Mouse (Mus musculus) neural tube, embryonic 14.5 days (tissue): ENCODE data around the gene Ptms. TPM values are rescaled to one million over a fixed set of nuclear protein-coding genes. Genes with fewer than 3 reads are reported as not detected.
"Not testable (repeated sequence)": the region's sequence is repeated elsewhere in the genome, so short reads cannot be mapped to it uniquely, and the experiment has no call there.

ENCODE experiments used
- ATAC-seq: fragments of 200-750 bp; cut with Nextera tagmentation; 2 replicates; pipeline ENCODE4 v1.8.0; 2017; ENCODE audit warnings: low read depth, mild to moderate bottlenecking, moderate TSS enrichment, moderate library complexity
- H3K27ac ChIP-seq: fragments of 300-500 bp; sonication (generic); 2 replicates; pipeline ENCODE4 v1.5.1; 2014; ENCODE audit warnings: low read depth, mild to moderate bottlenecking, control low read depth, low read length, moderate library complexity, mixed read lengths
- H3K27me3 ChIP-seq: fragments of 300-500 bp; sonication (generic); 2 replicates; pipeline ENCODE4 v1.6.1; 2014; ENCODE audit warnings: low read length; ENCODE audit not compliant: control insufficient read depth, insufficient read depth
- H3K36me3 ChIP-seq: fragments of 300-500 bp; sonication (generic); 2 replicates; pipeline ENCODE4 v1.6.1; 2014; ENCODE audit warnings: low read length, mixed read lengths; ENCODE audit not compliant: control insufficient read depth, insufficient read depth
- H3K4me1 ChIP-seq: fragments of 300-500 bp; sonication (generic); 2 replicates; pipeline ENCODE4 v1.6.1; 2014; ENCODE audit warnings: low read length; ENCODE audit not compliant: control insufficient read depth, insufficient read depth
- H3K4me2 ChIP-seq: fragments of 300-500 bp; sonication (generic); 2 replicates; pipeline ENCODE4 v1.6.1; 2014; ENCODE audit warnings: mild to moderate bottlenecking, low read depth, low read length, control low read depth
- H3K4me3 ChIP-seq: fragments of 300-500 bp; sonication (generic); 2 replicates; pipeline ENCODE4 v1.5.1; 2014; ENCODE audit warnings: low read depth, low read length, control low read depth, mixed read lengths
- H3K9ac ChIP-seq: fragments of 300-500 bp; sonication (generic); replicated peaks from 2 replicates; pipeline ENCODE4 v1.6.1; 2014; ENCODE audit warnings: low read depth, mild to moderate bottlenecking, control low read depth, low read length, mixed read lengths
- H3K9me3 ChIP-seq: fragments of 300-500 bp; sonication (generic); 2 replicates; pipeline ENCODE4 v1.6.1; 2016; ENCODE audit warnings: low read length; ENCODE audit not compliant: control insufficient read depth
- WGBS: fragments of 180-500 bp; shearing (Covaris S2); extraction: QIAGEN DNeasy Blood & Tissue Kit; methylation state at CpG from one replicate; pipeline ENCODE4 v1.1.7; 2014; 5-methylcytosine and 5-hydroxymethylcytosine counted together
- polyA plus RNA-seq: library from polyadenylated mRNA; unstranded; fragments of >200 nt; fragmentation: Nextera tagmentation; extraction: Ambion mirVana; gene quantifications from 2 replicates; pipeline ENCODE4 v1.2.1, GENCODE M21; 2014

The Ptms gene
- polyA plus RNA-seq, 1 experiment from 2014 or later: 664 TPM

- Histone ChIP-seq H3K9ac (no peak overlapping the region), H3K27ac (no peak overlapping the region), H3K4me1 (peaks cover 14% of the 10 kb centered on the region; the same call in 1 of the 2 replicates), H3K27me3 (no peaks in the 10 kb centered on the region), H3K9me3 (no peaks in the 10 kb centered on the region), H3K36me3 (no peaks in the 10 kb centered on the region), H3K4me3 (no peak overlapping the region), H3K4me2 (no peak overlapping the region)
- no peak for ATAC-seq
Measured at GRCm38 (mm10) chr6:124901851-124902250, 18.1 kb downstream of the Ptms start.

- no peak overlapping the region for H3K27ac ChIP-seq
Measured at GRCm38 (mm10) chr6:124900801-124901480, 19.0 kb downstream of the Ptms start.

GRCm38 (mm10) chr6:124900056-124900800 is 19.7 kb downstream of the Ptms start:
- no peak overlapping the region for H3K9ac ChIP-seq
- H3K27me3 ChIP-seq: no peaks in the 10 kb centered on the region
- H3K9me3 ChIP-seq: no peaks in the 10 kb centered on the region
- no peak overlapping the region for H3K4me3 ChIP-seq
- H3K4me2 ChIP-seq: no peak overlapping the region
- H3K27ac ChIP-seq: no peak overlapping the region
- H3K36me3 ChIP-seq: no peaks in the 10 kb centered on the region
- peaks cover 11% of the 10 kb centered on the region; the same call in 1 of the 2 replicates for H3K4me1 ChIP-seq
- no peak for ATAC-seq
- 49% methylated on average over 8 of the region's 8 CpGs for WGBS

More at GRCm38 (mm10) chr6:124900801-124901480, 19.0 kb downstream of the Ptms start:
- 64% methylated on average over 10 of the region's 10 CpGs for WGBS
- ATAC-seq: no peak
- Histone ChIP-seq H3K4me3 (no peak overlapping the region), H3K4me2 (no peak overlapping the region), H3K9ac (no peak overlapping the region), H3K27me3 (no peaks in the 10 kb centered on the region), H3K9me3 (no peaks in the 10 kb centered on the region), H3K36me3 (no peaks in the 10 kb centered on the region), H3K4me1 (peaks cover 14% of the 10 kb centered on the region; the same call in 1 of the 2 replicates)

- Histone ChIP-seq H3K9ac (no peak overlapping the region), H3K36me3 (no peaks in the 10 kb centered on the region), H3K4me1 (peaks cover 3% of the 10 kb centered on the region; the same call in 1 of the 2 replicates), H3K27ac (no peak overlapping the region), H3K27me3 (no peaks in the 10 kb centered on the region), H3K4me3 (no peak overlapping the region), H3K4me2 (no peak overlapping the region), H3K9me3 (no peaks in the 10 kb centered on the region)
- WGBS: 53% methylated on average over 3 of the region's 3 CpGs
- ATAC-seq: no peak
Measured at GRCm38 (mm10) chr6:124898359-124898758, 21.5 kb downstream of the Ptms start.

GRCm38 (mm10) chr6:124894113-124894512 is 25.8 kb downstream of the Ptms start:
- H3K36me3 ChIP-seq, H3K27ac ChIP-seq, H3K27me3 ChIP-seq, H3K9me3 ChIP-seq, H3K4me2 ChIP-seq, H3K9ac ChIP-seq, H3K4me3 ChIP-seq, H3K4me1 ChIP-seq, ATAC-seq: not testable (repeated sequence)
- 94% methylated on average over 2 of the region's 2 CpGs for WGBS

- no peak overlapping the region for H3K4me2 ChIP-seq
- no peaks in the 10 kb centered on the region for H3K36me3 ChIP-seq
- no peaks in the 10 kb centered on the region for H3K9me3 ChIP-seq
- no peak for ATAC-seq
- no peak overlapping the region for H3K27ac ChIP-seq
- no peaks in the 10 kb centered on the region for H3K4me1 ChIP-seq
- H3K27me3 ChIP-seq: no peaks in the 10 kb centered on the region
- 43% methylated on average over 6 of the region's 6 CpGs for whole genome bisulfite sequencing
- H3K4me3 ChIP-seq: no peak overlapping the region
- no peak overlapping the region for H3K9ac ChIP-seq
Measured at GRCm38 (mm10) chr6:124890997-124891396, 28.9 kb downstream of the Ptms start.

- Histone ChIP-seq H3K9ac (no peak overlapping the region), H3K27me3 (no peaks in the 10 kb centered on the region), H3K4me3 (no peak overlapping the region), H3K9me3 (no peaks in the 10 kb centered on the region), H3K4me1 (no peaks in the 10 kb centered on the region), H3K4me2 (no peak overlapping the region), H3K36me3 (no peaks in the 10 kb centered on the region), H3K27ac (no peak overlapping the region)
- 86% methylated on average over 6 of the region's 6 CpGs for WGBS
- ATAC-seq: no peak
Measured at GRCm38 (mm10) chr6:124888555-124889125, 31.3 kb downstream of the Ptms start.

- Histone ChIP-seq H3K27me3 (no peaks in the 10 kb centered on the region), H3K4me3 (no peak within 1 kb of the TSS), H3K4me2 (no peak within 1 kb of the TSS), H3K4me1 (no peaks in the 10 kb centered on the region), H3K9ac (no peak within 1 kb of the TSS), H3K36me3 (no peaks in the 10 kb centered on the region), H3K27ac (no peak within 1 kb of the TSS), H3K9me3 (no peaks in the 10 kb centered on the region)
- ATAC-seq: no peak
- 89% methylated on average over 9 of the region's 9 CpGs for WGBS
Measured at GRCm38 (mm10) chr6:124887986-124888385, 31.9 kb downstream of the Ptms start, which contains the start of gene Cd4. Gene Cd4 (minus strand): TSS chr6:124888221.

GRCm38 (mm10) chr6:124885956-124886381 is 33.9 kb downstream of the Ptms start:
- Histone ChIP-seq H3K4me1 (no peaks in the 10 kb centered on the region), H3K27ac (no peak overlapping the region), H3K4me2 (no peak overlapping the region), H3K36me3 (no peaks in the 10 kb centered on the region), H3K27me3 (no peaks in the 10 kb centered on the region), H3K4me3 (no peak overlapping the region), H3K9ac (no peak overlapping the region), H3K9me3 (no peaks in the 10 kb centered on the region)
- 97% methylated on average over 8 of the region's 8 CpGs for WGBS
- no peak for ATAC-seq
